Mouse (Mus musculus) midbrain, embryonic 10.5 days (tissue): ENCODE measurements around the gene Spint3. TPM values are rescaled to one million over a fixed set of nuclear protein-coding genes. Genes with fewer than 3 reads are reported as not detected.
A peak's percentile ranks its signal among the peaks of the same experiment; 100 is the strongest.

Source experiments
- DNase-seq: peaks from one replicate; pipeline ENCODE4 v3.0.0-alpha.2; 2017; ENCODE audit warnings: low spot score
- H3K27ac ChIP-seq: fragments of 300-500 bp; sonication (generic); replicated peaks from 2 replicates; pipeline ENCODE4 v1.5.1; 2016; ENCODE audit warnings: mild to moderate bottlenecking
- H3K27me3 ChIP-seq: fragments of 300-500 bp; sonication (generic); 2 replicates; pipeline ENCODE4 v1.6.1; 2016; ENCODE audit warnings: low read depth, mild to moderate bottlenecking; ENCODE audit not compliant: poor library complexity, severe bottlenecking
- H3K36me3 ChIP-seq: fragments of 300-500 bp; sonication (generic); 2 replicates; pipeline ENCODE4 v1.6.1; 2016; ENCODE audit warnings: mild to moderate bottlenecking, moderate library complexity
- H3K4me1 ChIP-seq: fragments of 300-500 bp; sonication (generic); 2 replicates; pipeline ENCODE4 v1.6.1; 2016
- H3K4me3 ChIP-seq: fragments of 300-500 bp; sonication (generic); 2 replicates; pipeline ENCODE4 v1.5.1; 2016; ENCODE audit warnings: mild to moderate bottlenecking, moderate library complexity
- H3K9me3 ChIP-seq: fragments of 300-500 bp; sonication (generic); replicated peaks from 2 replicates; pipeline ENCODE4 v1.6.1; 2016; ENCODE audit warnings: mild to moderate bottlenecking
- WGBS: fragments of 180-500 bp; shearing (Covaris S2); methylation state at CpG from one replicate; pipeline ENCODE4 v1.1.7; 2016; 5-methylcytosine and 5-hydroxymethylcytosine counted together
- polyA plus RNA-seq: library from polyadenylated mRNA; unstranded; fragments of >200 nt; fragmentation: Nextera tagmentation; extraction: Ambion mirVana; gene quantifications from 2 replicates; pipeline ENCODE4 v1.2.1, GENCODE M21; 2016

Gene Spint3
- polyA plus RNA-seq, 1 experiment from 2014 or later, result not detected

DNA sequence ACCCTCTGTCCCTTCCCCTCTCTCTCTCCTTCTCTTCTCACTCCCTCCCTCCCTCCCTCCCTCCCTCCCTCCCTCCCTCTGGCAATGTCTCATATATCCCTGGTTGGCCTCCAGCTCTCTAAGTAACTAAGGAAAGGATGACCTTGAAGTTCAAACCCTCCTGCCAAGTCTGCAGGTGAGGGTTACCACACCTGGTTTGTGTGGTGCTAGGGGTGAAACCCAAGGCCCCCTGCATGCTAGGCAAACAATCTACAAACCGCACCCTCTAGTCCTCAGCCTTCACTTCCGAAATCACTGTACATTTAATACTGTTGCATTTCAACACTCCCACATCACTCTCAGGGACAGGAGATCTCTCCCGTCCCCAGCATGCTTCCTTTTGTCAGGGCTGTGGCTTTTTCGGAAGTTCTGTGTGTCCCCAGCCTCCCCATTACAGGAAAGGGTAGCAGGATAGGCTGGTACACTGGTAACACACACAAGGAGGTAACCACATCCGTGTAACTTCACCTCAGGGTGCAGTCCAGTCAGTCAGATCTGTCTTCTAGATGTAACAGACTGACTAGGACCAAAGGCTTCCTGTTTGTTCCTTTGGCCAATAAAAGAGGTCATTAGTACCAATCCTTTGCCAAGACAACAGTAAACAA is 28.7 kb downstream of the Spint3 start:
- H3K9me3 ChIP-seq, result no peaks in the 10 kb centered on the region
- H3K4me1 ChIP-seq, result peaks cover 15% of the 10 kb centered on the region
- H3K4me3 ChIP-seq, result no peak overlapping the region
- H3K36me3 ChIP-seq, result no peaks in the 10 kb centered on the region
- H3K27me3 ChIP-seq, result no peaks in the 10 kb centered on the region
- 63% methylated on average over 5 of the region's 5 CpGs for WGBS
- no peak for DNase-seq
- H3K27ac ChIP-seq, result no peak overlapping the region

- 73% methylated on average over 2 of the region's 2 CpGs for WGBS
These were observed 29.5 kb downstream of the Spint3 start for GRCm38 (mm10) chr2:164543745-164544144.

DNA sequence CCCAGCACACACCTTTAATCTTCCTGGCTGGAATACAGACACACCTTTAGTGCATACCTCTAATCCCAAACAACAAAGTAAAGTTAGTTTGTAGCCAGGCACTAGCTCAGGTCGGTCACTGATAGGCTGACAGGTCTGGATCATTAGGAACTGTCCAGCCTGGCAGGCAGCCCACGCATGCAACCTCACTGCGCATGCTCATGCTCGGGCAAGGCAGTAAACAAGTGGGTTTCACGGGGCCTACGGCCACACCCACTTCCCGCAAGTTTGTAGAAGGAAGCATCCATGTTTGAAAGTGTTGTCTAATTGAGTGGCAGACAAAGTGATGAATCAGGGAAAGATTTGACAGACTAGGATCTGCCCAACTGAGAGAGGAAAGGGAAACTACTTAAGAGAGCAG is 30.7 kb downstream of the Spint3 start:
- H3K36me3 ChIP-seq, result no peaks in the 10 kb centered on the region
- no peak overlapping the region for H3K4me3 ChIP-seq
- 89% methylated on average over 7 of the region's 7 CpGs for WGBS
- H3K27ac ChIP-seq, result no peak overlapping the region
- DNase-seq, result no peak
- peaks cover 11% of the 10 kb centered on the region for H3K4me1 ChIP-seq
- no peaks in the 10 kb centered on the region for H3K27me3 ChIP-seq
- H3K9me3 ChIP-seq, result no peaks in the 10 kb centered on the region

More at GRCm38 (mm10) chr2:164543745-164544144, 29.5 kb downstream of the Spint3 start:
- Histone ChIP-seq H3K36me3 (no peaks in the 10 kb centered on the region), H3K4me3 (no peak overlapping the region), H3K27me3 (no peaks in the 10 kb centered on the region), H3K4me1 (peaks cover 11% of the 10 kb centered on the region), H3K27ac (no peak overlapping the region), H3K9me3 (no peaks in the 10 kb centered on the region)
- no peak for DNase-seq

- WGBS, result 75% methylated on average over 5 of the region's 5 CpGs
- peaks cover 11% of the 10 kb centered on the region for H3K4me1 ChIP-seq
- H3K4me3 ChIP-seq, result no peak overlapping the region
- H3K27ac ChIP-seq, result no peak overlapping the region
- H3K27me3 ChIP-seq, result no peaks in the 10 kb centered on the region
- DNase-seq, result no peak
- no peaks in the 10 kb centered on the region for H3K9me3 ChIP-seq
- no peaks in the 10 kb centered on the region for H3K36me3 ChIP-seq
These were observed 31.1 kb downstream of the Spint3 start for GRCm38 (mm10) chr2:164542132-164542531.

DNA sequence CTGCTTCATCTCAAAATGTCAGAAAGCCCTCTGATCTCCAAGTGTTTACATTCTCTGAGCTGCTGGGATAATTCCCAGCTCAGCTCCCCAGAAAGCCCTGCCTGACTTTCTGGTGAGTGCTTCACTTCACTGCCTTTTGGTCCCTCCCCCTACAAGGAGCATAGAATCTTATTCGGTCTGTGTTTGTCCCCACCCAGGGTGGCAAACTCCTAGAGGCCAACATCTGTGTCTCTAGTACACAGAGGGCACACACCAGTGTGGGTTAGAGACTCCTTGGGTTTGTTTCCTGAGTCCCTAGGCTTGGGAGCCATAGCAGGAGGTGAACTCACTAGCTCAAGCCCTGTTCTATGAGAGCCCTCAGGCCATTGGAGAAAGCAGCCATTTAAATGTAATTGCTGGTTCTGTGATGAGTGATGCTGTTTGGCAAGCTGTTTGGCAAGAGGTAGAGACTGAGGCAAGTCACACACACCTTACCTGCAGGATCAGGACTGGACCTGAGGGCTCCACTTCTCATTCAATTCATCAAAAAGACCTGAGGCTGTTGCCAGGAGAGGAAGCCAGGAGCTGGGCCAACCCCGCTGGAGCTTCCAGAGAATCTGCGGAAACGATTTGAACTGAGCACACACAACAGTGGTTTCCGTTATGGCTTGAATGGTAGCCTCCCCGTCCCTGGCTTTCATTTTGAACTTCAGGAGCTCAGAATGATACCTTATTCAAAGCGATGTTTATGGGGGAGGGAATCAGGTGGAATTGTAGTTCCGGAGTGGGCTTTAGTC is 32.4 kb downstream of the Spint3 start:
- Histone ChIP-seq H3K4me3 (no peak overlapping the region), H3K9me3 (no peaks in the 10 kb centered on the region), H3K4me1 (peaks cover 11% of the 10 kb centered on the region), H3K27me3 (no peaks in the 10 kb centered on the region), H3K27ac (no peak overlapping the region), H3K36me3 (no peaks in the 10 kb centered on the region)
- DNase-seq, result no peak
- WGBS, result 49% methylated on average over 8 of the region's 8 CpGs

- Histone ChIP-seq H3K9me3 (no peaks in the 10 kb centered on the region), H3K27ac (no peak overlapping the region), H3K27me3 (no peaks in the 10 kb centered on the region), H3K4me1 (peaks cover 11% of the 10 kb centered on the region), H3K4me3 (no peak overlapping the region), H3K36me3 (no peaks in the 10 kb centered on the region)
- DNase-seq, result no peak
- 89% methylated on average over 4 of the region's 4 CpGs for WGBS
These were observed 36.3 kb downstream of the Spint3 start for GRCm38 (mm10) chr2:164537003-164537402.

- Histone ChIP-seq H3K36me3 (no peaks in the 10 kb centered on the region), H3K4me3 (no peak overlapping the region), H3K4me1 (no peaks in the 10 kb centered on the region), H3K9me3 (no peaks in the 10 kb centered on the region), H3K27ac (no peak overlapping the region), H3K27me3 (no peaks in the 10 kb centered on the region)
- 84% methylated on average over 10 of the region's 10 CpGs for WGBS
- no peak for DNase-seq
These were observed 38.9 kb downstream of the Spint3 start for GRCm38 (mm10) chr2:164534315-164534714.

GRCm38 (mm10) chr2:164531169-164531568 is 42.1 kb downstream of the Spint3 start:
- WGBS, result 10% methylated on average over 3 of the region's 3 CpGs
- H3K27me3 ChIP-seq, result no peaks in the 10 kb centered on the region
- no peak overlapping the region for H3K4me3 ChIP-seq
- no peak overlapping the region for H3K27ac ChIP-seq
- DNase-seq, result peak; percentile 69
- no peaks in the 10 kb centered on the region for H3K36me3 ChIP-seq
- H3K4me1 ChIP-seq, result no peaks in the 10 kb centered on the region
- H3K9me3 ChIP-seq, result peaks cover 11% of the 10 kb centered on the region

GRCm38 (mm10) chr2:164528557-164528956 is 44.7 kb downstream of the Spint3 start:
- Histone ChIP-seq H3K27me3 (no peaks in the 10 kb centered on the region), H3K9me3 (peaks cover 12% of the 10 kb centered on the region), H3K27ac (no peak overlapping the region), H3K36me3 (no peaks in the 10 kb centered on the region), H3K4me1 (no peaks in the 10 kb centered on the region), H3K4me3 (no peak overlapping the region)
- no peak for DNase-seq
- 78% methylated on average over 5 of the region's 5 CpGs for WGBS

GRCm38 (mm10) chr2:164523301-164523773 is 49.9 kb downstream of the Spint3 start:
- Histone ChIP-seq H3K9me3 (peaks cover 12% of the 10 kb centered on the region), H3K27ac (no peak overlapping the region), H3K36me3 (no peaks in the 10 kb centered on the region), H3K27me3 (no peaks in the 10 kb centered on the region), H3K4me3 (no peak overlapping the region), H3K4me1 (0 out of 2 replicates have a peak, but pooled peaks cover 7% of the 10 kb centered on the region)
- DNase-seq, result no peak
- 90% methylated on average over 10 of the region's 10 CpGs for WGBS

DNA sequence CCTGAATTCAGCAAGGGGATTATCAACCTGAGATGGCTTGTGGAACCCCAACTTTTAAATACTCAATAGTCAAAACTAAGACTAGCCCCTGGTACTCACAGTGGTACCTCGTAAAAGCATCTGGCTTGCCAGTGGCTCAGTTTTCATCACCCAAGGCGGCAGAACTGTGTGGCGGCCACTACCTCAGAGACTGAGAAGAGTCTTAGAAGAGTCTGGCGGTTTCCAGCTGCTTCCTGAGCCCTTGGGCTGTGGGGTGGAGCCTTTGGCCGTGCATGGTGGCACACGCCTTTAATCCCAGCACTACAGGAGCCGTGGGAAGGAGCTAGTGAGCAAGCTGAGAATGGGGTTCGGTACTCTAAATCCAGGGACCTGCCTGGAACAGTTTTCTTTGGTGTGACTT is 51.0 kb downstream of the Spint3 start:
- 0 out of 2 replicates have a peak, but pooled peaks cover 7% of the 10 kb centered on the region for H3K4me1 ChIP-seq
- 26% methylated on average over 8 of the region's 8 CpGs for WGBS
- DNase-seq, result no peak
- no peak overlapping the region for H3K4me3 ChIP-seq
- no peaks in the 10 kb centered on the region for H3K27me3 ChIP-seq
- peaks cover 12% of the 10 kb centered on the region for H3K9me3 ChIP-seq
- H3K27ac ChIP-seq, result no peak overlapping the region
- no peaks in the 10 kb centered on the region for H3K36me3 ChIP-seq

DNA sequence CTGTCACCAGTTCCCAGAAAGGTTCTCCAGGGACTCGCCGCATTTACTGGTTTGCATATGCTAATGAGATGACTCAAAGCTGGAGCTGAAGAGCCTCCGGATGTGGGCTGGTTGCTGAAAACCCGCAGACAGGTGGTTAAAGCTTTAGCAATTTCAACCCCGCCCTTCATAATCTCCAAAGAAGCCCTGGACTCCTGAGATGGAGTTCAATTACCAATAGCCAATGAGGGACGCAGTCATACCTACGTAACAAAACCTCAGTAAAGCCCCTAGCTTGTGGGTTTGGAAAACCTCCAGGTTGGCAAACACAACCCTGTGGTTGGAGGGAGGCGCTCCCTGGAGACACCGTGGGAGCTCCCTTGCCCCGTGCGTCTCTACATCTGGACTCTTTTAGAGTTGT is 51.4 kb downstream of the Spint3 start:
- Histone ChIP-seq H3K27me3 (no peaks in the 10 kb centered on the region), H3K9me3 (peaks cover 7% of the 10 kb centered on the region), H3K36me3 (no peaks in the 10 kb centered on the region), H3K4me1 (0 out of 2 replicates have a peak, but pooled peaks cover 7% of the 10 kb centered on the region), H3K4me3 (no peak overlapping the region), H3K27ac (no peak overlapping the region)
- DNase-seq, result no peak
- 18% methylated on average over 11 of the region's 11 CpGs for WGBS

- H3K36me3 ChIP-seq, result no peaks in the 10 kb centered on the region
- H3K27me3 ChIP-seq, result no peaks in the 10 kb centered on the region
- no peak overlapping the region for H3K4me3 ChIP-seq
- no peaks in the 10 kb centered on the region for H3K9me3 ChIP-seq
- WGBS, result 10% methylated on average over 3 of the region's 3 CpGs
- 0 out of 2 replicates have a peak, but pooled peaks cover 7% of the 10 kb centered on the region for H3K4me1 ChIP-seq
- no peak overlapping the region for H3K27ac ChIP-seq
- peak; percentile 52 for DNase-seq
These were observed 52.5 kb downstream of the Spint3 start for GRCm38 (mm10) chr2:164520782-164521181.
